Mouse (Mus musculus) megakaryocyte, embryonic 14.5 days (primary cell): Measurements from ENCODE around the gene Ern1. TPM values are rescaled to one million over a fixed set of nuclear protein-coding genes. Genes with fewer than 3 reads are reported as not detected.

Source experiments
- H3K27me3 ChIP-seq: replicated peaks from 2 replicates; pipeline ENCODE3; 2012; ENCODE audit warnings: inconsistent platforms
- H3K36me3 ChIP-seq: replicated peaks from 2 replicates; pipeline ENCODE3; 2012; ENCODE audit warnings: low read length, inconsistent platforms, mixed read lengths
- H3K4me1 ChIP-seq: 2 replicates; pipeline ENCODE4 v1.6.1; 2012; ENCODE audit warnings: inconsistent platforms
- H3K4me3 ChIP-seq: replicated peaks from 2 replicates; pipeline ENCODE3; 2012; ENCODE audit warnings: moderate library complexity, mild to moderate bottlenecking, inconsistent platforms
- H3K9me3 ChIP-seq: 2 replicates; pipeline ENCODE4 v1.6.1; 2012; ENCODE audit warnings: inconsistent platforms
- FLI1 ChIP-seq: IDR thresholded peaks from 2 replicates; pipeline ENCODE4 v1.6.1; 2012; ENCODE audit warnings: low read length, inconsistent platforms, mixed read lengths
- GATA1 ChIP-seq: IDR thresholded peaks from 3 replicates; pipeline ENCODE4 v1.6.1; 2012; ENCODE audit warnings: mixed read lengths, low read length, inconsistent platforms, borderline replicate concordance
- polyA plus RNA-seq: library from polyadenylated mRNA; stranded (reverse); fragments of >175 nt; gene quantifications from 2 replicates; pipeline ENCODE4 v1.2.3, GENCODE M21; 2012; ENCODE audit warnings: low replicate concordance; ENCODE audit not compliant: insufficient read depth

Ern1 gene
- polyA plus RNA-seq, 1 experiment = 0.86 TPM

DNA sequence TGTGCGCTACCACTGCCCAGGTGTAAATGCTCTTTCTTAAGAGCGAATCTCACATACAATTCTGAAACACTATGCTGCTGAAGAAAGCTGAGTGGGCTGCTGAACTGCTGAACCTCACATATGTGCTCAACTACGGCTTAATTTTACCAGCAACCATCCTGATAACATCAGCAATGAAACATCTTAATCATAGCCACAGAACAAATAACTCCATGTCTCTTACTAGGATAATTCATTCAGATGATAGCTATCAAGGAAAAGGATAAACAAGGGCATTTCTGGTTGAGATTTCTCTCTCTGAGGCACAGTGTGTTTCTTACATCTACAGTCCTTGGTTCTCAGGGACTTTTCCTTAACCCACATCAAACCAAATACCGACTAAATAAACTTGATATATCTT lies 2.8 kb downstream of the Ern1 start:
- TF ChIP-seq GATA1 = no peak
- no peak for TF ChIP-seq FLI1
- Histone ChIP-seq H3K27me3 (no peaks in the 10 kb centered on the region), H3K4me3 (no peak overlapping the region), H3K36me3 (peaks cover 4% of the 10 kb centered on the region), H3K9me3 (no peaks in the 10 kb centered on the region), H3K4me1 (peaks cover 66% of the 10 kb centered on the region)

DNA sequence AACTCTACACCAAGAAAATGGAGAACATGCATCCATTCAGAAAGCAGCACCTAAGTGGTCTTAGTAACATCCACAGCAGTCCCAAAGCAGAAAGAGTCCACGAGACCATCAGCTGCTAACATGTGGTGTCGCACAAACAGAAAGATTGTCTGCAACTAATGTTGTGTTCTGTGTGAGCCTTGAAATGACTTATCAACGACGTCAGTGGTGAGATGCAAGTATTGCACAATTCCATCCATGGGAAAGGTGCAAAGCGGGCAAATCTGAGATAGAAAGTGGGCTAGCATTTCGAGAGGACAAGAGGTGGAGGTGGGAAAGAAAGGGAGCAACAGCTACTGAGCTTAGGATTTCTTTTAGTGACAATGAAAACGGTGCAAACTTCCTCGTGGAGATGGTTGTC lies 4.8 kb downstream of the Ern1 start:
- H3K4me1 ChIP-seq = peaks cover 66% of the 10 kb centered on the region
- TF ChIP-seq FLI1 (no peak), GATA1 (no peak)
- peaks cover 4% of the 10 kb centered on the region for H3K36me3 ChIP-seq

DNA sequence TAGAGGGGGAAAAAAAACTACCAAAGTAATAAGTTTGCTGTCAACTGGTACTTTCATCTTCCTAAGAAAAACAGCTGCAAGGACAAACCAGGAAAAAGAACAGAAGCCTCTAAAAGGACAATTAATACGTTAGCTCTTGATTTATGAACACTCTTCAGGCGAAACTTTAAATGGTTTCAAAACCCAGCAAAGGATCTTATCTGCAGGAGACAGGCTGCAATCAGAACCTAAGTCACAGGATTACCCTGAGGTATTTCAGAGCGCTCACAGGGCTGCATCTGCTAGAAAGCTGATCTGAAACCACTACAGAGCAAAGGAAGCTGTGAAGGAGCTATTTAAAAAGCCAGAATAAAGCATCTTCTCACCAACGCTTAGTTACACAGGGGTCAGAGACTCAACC lies 6.0 kb downstream of the Ern1 start:
- TF ChIP-seq GATA1 (no peak), FLI1 (no peak)
- no peak overlapping the region for H3K4me3 ChIP-seq
- H3K27me3 ChIP-seq = no peaks in the 10 kb centered on the region
- H3K4me1 ChIP-seq = peaks cover 72% of the 10 kb centered on the region
- peaks cover 4% of the 10 kb centered on the region for H3K36me3 ChIP-seq
- no peaks in the 10 kb centered on the region for H3K9me3 ChIP-seq

More for the DNA sequence above, 4.8 kb downstream of the Ern1 start:
- no peaks in the 10 kb centered on the region for H3K27me3 ChIP-seq
- no peaks in the 10 kb centered on the region for H3K9me3 ChIP-seq
- H3K4me3 ChIP-seq = peak overlapping the region; percentile 5

DNA sequence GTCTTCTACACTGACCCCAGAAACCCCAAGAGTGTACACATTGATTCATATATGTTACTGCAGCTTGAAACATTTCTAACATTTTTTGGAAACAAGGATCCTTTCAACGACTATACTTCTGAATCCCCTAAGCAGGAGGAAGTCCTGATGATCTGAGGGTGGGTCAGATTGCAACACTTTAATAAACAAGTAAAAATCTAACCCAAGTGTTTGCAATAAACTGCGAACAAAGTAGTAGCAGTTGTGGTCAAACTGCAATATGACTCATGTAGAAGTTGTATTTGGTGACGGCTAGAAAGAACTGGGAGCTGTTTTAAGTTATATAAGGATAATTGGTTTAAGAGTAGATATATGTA lies 7.1 kb downstream of the Ern1 start:
- TF ChIP-seq GATA1 (no peak), FLI1 (no peak)
- Histone ChIP-seq H3K4me3 (no peak overlapping the region), H3K4me1 (peaks cover 75% of the 10 kb centered on the region), H3K36me3 (peaks cover 4% of the 10 kb centered on the region), H3K27me3 (no peaks in the 10 kb centered on the region), H3K9me3 (no peaks in the 10 kb centered on the region)

DNA sequence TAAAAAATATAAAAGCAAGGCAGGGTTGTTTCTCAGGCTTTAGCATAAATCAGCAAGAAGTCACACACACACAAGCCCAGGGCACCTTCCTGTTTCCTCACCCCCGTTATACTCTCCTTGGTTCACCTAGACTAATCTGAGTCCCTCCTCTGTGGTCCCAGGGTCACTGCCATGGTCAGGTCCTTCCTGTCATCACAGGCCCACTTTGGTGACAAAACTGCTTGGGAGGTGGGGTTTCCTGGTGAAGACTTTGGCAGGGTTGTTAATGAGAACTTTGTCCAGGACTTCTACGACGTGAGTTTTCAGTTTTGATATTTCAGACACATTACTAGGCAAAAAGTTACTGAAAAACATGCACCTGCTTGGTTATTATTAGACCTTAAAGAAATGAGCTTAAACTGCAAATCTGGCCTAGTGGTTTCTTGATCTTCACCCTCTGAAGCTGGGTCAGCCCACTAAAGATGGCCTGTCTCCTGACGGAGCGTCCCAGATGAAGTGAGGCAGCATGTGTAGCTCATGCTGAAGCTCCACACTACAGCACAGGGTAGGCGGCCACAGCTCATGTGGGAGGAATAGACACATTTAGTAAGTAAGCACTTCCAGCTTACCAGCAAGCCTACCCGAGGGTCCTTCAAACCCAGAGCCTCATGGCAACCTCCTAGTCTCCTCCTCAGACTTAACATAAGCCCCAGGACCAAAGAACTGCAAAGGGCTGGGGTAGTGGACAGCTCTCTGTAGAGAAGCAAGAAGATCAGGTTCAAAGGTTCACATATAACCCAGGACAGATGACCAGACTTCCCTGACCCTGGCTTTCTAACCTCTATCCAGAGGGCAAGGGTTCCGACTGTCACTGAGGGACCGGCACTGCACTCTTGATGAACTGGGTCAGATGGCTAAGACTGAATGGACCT lies 7.8 kb downstream of the Ern1 start:
- Histone ChIP-seq H3K36me3 (peaks cover 4% of the 10 kb centered on the region), H3K9me3 (no peaks in the 10 kb centered on the region), H3K4me3 (peak overlapping the region; percentile 38), H3K4me1 (peaks cover 76% of the 10 kb centered on the region), H3K27me3 (no peaks in the 10 kb centered on the region)
- TF ChIP-seq FLI1 (no peak), GATA1 (no peak)

DNA sequence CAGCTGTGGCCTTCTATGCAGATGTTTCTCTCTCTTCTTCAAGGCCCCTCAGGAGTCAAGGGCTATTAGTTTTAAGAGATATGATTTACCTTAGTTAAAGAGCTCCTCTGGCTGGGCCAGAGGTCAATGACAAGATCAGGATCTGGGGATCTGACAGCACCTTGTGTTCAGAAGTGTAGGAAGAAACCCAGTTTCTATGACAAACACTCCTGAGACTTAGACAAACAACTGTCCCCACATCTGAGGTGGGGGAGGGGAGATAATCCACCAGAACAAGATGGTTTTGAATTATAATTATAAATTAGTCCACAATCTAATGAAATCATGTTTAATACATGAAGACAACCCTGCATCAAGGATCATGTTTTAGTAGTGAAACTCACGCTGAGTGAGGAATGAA lies 8.9 kb downstream of the Ern1 start:
- peaks cover 73% of the 10 kb centered on the region for H3K4me1 ChIP-seq
- H3K9me3 ChIP-seq = no peaks in the 10 kb centered on the region
- TF ChIP-seq FLI1 (no peak), GATA1 (no peak)
- H3K4me3 ChIP-seq = no peak overlapping the region
- peaks cover 4% of the 10 kb centered on the region for H3K36me3 ChIP-seq
- H3K27me3 ChIP-seq = no peaks in the 10 kb centered on the region

DNA sequence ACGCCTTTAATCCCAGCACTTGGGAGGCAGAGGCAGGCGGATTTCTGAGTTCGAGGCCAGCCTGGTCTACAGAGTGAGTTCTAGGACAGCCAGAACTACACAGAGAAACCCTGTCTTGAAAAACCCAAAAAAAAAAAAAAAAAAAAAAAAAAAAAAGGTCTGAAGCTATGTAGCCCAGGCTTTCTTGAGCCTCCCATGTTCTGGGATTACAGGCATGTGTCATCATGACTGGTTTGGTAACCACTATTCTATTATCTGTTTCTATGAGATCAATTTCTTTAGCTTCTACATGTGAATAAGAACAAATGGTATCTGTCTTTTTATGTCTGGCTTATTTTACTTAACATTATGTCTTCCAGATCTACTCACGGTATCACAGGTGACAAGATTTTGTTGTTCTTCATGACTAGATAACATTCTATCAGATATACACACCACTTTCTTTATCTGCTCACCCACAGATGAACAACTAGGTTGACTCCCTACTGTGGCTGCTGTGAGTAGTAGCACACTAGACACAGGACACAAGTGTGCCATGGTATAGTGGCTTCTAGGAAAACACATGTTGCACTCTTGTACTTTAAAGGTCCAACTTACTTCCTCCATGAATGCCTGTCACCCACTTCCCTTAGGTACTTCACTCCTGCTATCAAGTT lies 10.0 kb downstream of the Ern1 start:
- Histone ChIP-seq H3K4me3 (no peak overlapping the region), H3K9me3 (no peaks in the 10 kb centered on the region), H3K27me3 (no peaks in the 10 kb centered on the region), H3K4me1 (peaks cover 70% of the 10 kb centered on the region), H3K36me3 (no peaks in the 10 kb centered on the region)
- TF ChIP-seq GATA1 (no peak), FLI1 (no peak)

DNA sequence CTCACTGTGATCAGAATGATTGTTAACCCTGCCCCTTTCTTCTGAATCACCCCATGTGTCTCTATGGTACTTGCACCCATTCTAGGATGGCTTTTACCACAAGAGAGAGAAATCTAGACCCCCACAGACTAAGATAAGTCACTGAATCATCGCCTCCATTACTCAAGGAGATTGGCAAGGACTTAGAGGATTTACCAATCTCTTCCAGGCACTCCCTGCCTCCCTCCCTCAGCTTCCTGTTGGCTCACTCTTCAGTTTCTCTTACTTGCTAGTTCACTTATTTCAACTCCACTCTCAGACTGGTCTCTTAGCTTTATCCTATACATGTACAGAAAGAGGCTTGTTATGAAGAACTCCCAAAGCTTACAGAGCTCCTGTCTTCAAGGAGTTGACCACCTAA lies 12.3 kb downstream of the Ern1 start:
- Histone ChIP-seq H3K27me3 (no peaks in the 10 kb centered on the region), H3K4me1 (peaks cover 80% of the 10 kb centered on the region), H3K9me3 (no peaks in the 10 kb centered on the region), H3K36me3 (no peaks in the 10 kb centered on the region), H3K4me3 (no peak overlapping the region)
- TF ChIP-seq FLI1 = no peak
- no peak for TF ChIP-seq GATA1

DNA sequence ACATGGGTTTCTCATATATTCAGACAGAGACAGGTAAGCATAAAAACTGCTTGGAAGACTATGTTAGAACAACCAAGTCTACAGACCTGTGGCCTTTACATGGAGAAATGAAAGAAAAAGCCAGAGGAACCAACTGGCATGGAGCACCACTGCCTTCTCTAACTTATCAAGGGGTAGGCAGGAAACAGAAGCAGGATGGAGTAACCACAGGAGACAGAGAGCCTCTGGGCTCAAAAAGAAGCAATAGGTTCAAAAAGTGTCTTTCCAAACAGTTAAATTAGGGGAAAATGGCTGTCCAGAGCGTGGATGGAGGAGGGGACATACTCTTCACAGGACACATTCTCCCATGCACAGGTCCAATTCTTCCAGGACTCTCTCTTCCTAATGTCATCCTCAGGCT lies 16.0 kb downstream of the Ern1 start:
- no peaks in the 10 kb centered on the region for H3K9me3 ChIP-seq
- H3K4me1 ChIP-seq = peaks cover 84% of the 10 kb centered on the region
- H3K27me3 ChIP-seq = no peaks in the 10 kb centered on the region
- H3K36me3 ChIP-seq = peaks cover 5% of the 10 kb centered on the region
- H3K4me3 ChIP-seq = peak overlapping the region; percentile 91
- TF ChIP-seq FLI1 (0 out of 2 replicates have a peak, but pooled peaks have one; percentile 26), GATA1 (peak; percentile 79; the same call in 1 of the 3 replicates)

DNA sequence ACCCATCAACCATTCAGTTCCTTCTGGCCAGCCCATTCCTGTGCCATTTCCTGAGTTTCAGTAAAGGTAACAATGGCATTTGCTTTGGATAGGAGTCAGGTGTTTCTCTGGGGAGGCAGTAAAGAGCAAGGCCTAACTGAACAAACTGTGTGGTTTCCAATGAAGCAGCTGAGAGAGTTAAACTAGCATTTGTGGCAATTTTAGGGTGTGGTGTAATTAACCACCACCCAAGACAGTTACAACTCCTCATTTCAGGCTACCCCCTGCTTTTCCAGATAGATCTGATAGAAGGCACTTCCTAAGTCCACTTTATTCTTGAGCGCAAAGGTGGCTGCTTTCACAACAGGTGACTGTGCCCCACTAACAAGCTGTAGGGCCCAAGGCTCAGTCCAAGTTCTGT lies 19.1 kb downstream of the Ern1 start:
- Histone ChIP-seq H3K4me1 (peaks cover 92% of the 10 kb centered on the region), H3K27me3 (no peaks in the 10 kb centered on the region)
- TF ChIP-seq GATA1 (no peak), FLI1 (no peak)

More for the DNA sequence above, 19.1 kb downstream of the Ern1 start:
- peaks cover 5% of the 10 kb centered on the region for H3K36me3 ChIP-seq
- H3K4me3 ChIP-seq = no peak overlapping the region
- no peaks in the 10 kb centered on the region for H3K9me3 ChIP-seq
